Mouse (Mus musculus) heart, adult 9 months (tissue): ENCODE measurements around the gene Timm13.

Experiments used
- DNase-seq, 2 experiments: peaks; one replicate each; pipeline ENCODE4 v3.0.0; 2022; ENCODE audit warnings: low spot score in 2 of 2

Gene Timm13

GRCm38 (mm10) chr10:80900318-80901247, at the start of gene Timm13:
Gene Timm13, minus strand, starts transcription at chr10:80900969.
- DNase-seq, result peak; percentile 99 to 100

- DNase-seq, result no peak
Observed at GRCm38 (mm10) chr10:80950314-80950713, 49.5 kb upstream of the Timm13 start.

GRCm38 (mm10) chr10:80949081-80949480, 48.3 kb upstream of the Timm13 start:
- no peak for DNase-seq

GRCm38 (mm10) chr10:80948570-80948969, 47.8 kb upstream of the Timm13 start:
- peak in 1 of 2 experiments; percentile 53 for DNase-seq

- no peak for DNase-seq
Observed at GRCm38 (mm10) chr10:80947802-80948201, 47.0 kb upstream of the Timm13 start.

- no peak for DNase-seq
Observed at GRCm38 (mm10) chr10:80946684-80947437, 46.1 kb upstream of the Timm13 start.

GRCm38 (mm10) chr10:80944231-80944630, 43.5 kb upstream of the Timm13 start:
- no peak for DNase-seq

GRCm38 (mm10) chr10:80943701-80944100, 42.9 kb upstream of the Timm13 start:
- DNase-seq, result no peak

- no peak for DNase-seq
Observed at GRCm38 (mm10) chr10:80942919-80943318, 42.1 kb upstream of the Timm13 start.

GRCm38 (mm10) chr10:80940988-80941347, 40.2 kb upstream of the Timm13 start:
- peak; percentile 67 to 76 for DNase-seq

GRCm38 (mm10) chr10:80940320-80940987, 39.7 kb upstream of the Timm13 start:
- DNase-seq, result peak; percentile 86 to 89

- peak; percentile 76 to 84 for DNase-seq
Observed at GRCm38 (mm10) chr10:80939671-80940070, 38.9 kb upstream of the Timm13 start.

- DNase-seq, result no peak
Observed at GRCm38 (mm10) chr10:80938831-80939550, 38.2 kb upstream of the Timm13 start.

GRCm38 (mm10) chr10:80937646-80938045, 36.9 kb upstream of the Timm13 start:
- DNase-seq, result no peak

GRCm38 (mm10) chr10:80936810-80937164, 36.0 kb upstream of the Timm13 start:
- no peak for DNase-seq

GRCm38 (mm10) chr10:80936135-80936809, 35.5 kb upstream of the Timm13 start:
- peak in 1 of 2 experiments; percentile 77 for DNase-seq

- DNase-seq, result no peak
Observed at GRCm38 (mm10) chr10:80935698-80936097, 34.9 kb upstream of the Timm13 start.

- peak; percentile 44 to 51 for DNase-seq
Observed at GRCm38 (mm10) chr10:80935241-80935640, 34.5 kb upstream of the Timm13 start.

- no peak for DNase-seq
Observed at GRCm38 (mm10) chr10:80934136-80934985, 33.6 kb upstream of the Timm13 start.

GRCm38 (mm10) chr10:80933421-80933979, 32.7 kb upstream of the Timm13 start:
- DNase-seq, result peak; percentile 54 to 58
